Mouse (Mus musculus) MN1 (cell line): ENCODE measurements at regions not wholly inside any gene's neighbourhood (a gene's known extent, or its start where the extent isn't known, plus 50 kb on each side); places are given as distances from the start of the nearest gene placed in this dataset.

Source experiments
- DNase-seq: peaks from one replicate; pipeline ENCODE4 v3.0.0-alpha.2; 2016; ENCODE audit warnings: low spot score

- no peak for DNase-seq
Observed at GRCm38 (mm10) chr15:6030396-6030795, 269.2 kb upstream of the Dab2 start.

- DNase-seq: no peak
Observed at GRCm38 (mm10) chr15:6034156-6034555, 265.4 kb upstream of the Dab2 start.

GRCm38 (mm10) chr15:6044511-6045256 is 254.9 kb upstream of the Dab2 start:
- DNase-seq: no peak

- no peak for DNase-seq
Observed at GRCm38 (mm10) chr15:6055703-6056102, 243.9 kb upstream of the Dab2 start.

GRCm38 (mm10) chr15:6056887-6057626 is 242.5 kb upstream of the Dab2 start:
- peak; percentile 13 for DNase-seq

- no peak for DNase-seq
Observed at GRCm38 (mm10) chr15:6059361-6059760, 240.2 kb upstream of the Dab2 start.

GRCm38 (mm10) chr15:6059790-6060189 is 239.8 kb upstream of the Dab2 start:
- DNase-seq: no peak

- no peak for DNase-seq
Observed at GRCm38 (mm10) chr15:6060649-6061048, 238.9 kb upstream of the Dab2 start.

GRCm38 (mm10) chr15:6065100-6065499 is 234.5 kb upstream of the Dab2 start:
- DNase-seq: no peak

- DNase-seq: peak; percentile 22
Observed at GRCm38 (mm10) chr15:6067380-6067779, 232.2 kb upstream of the Dab2 start.

GRCm38 (mm10) chr15:6068371-6068770 is 231.2 kb upstream of the Dab2 start:
- DNase-seq: no peak

- DNase-seq: no peak
Observed at GRCm38 (mm10) chr15:6071873-6072272, 227.7 kb upstream of the Dab2 start.

GRCm38 (mm10) chr15:6072920-6073319 is 226.7 kb upstream of the Dab2 start:
- no peak for DNase-seq

- DNase-seq: peak; percentile 76
Observed at GRCm38 (mm10) chr15:6080714-6081635, 218.6 kb upstream of the Dab2 start.

GRCm38 (mm10) chr15:6087208-6087607 is 212.4 kb upstream of the Dab2 start:
- DNase-seq: no peak

- no peak for DNase-seq
Observed at GRCm38 (mm10) chr15:6088498-6088897, 211.1 kb upstream of the Dab2 start.

GRCm38 (mm10) chr15:6129697-6130096 is 169.9 kb upstream of the Dab2 start:
- no peak for DNase-seq

- DNase-seq: no peak
Observed at GRCm38 (mm10) chr15:6132216-6132615, 167.4 kb upstream of the Dab2 start.

GRCm38 (mm10) chr15:6145071-6145470 is 154.5 kb upstream of the Dab2 start:
- DNase-seq: no peak

GRCm38 (mm10) chr15:6154706-6155105 is 144.9 kb upstream of the Dab2 start:
- DNase-seq: no peak

- no peak for DNase-seq
Observed at GRCm38 (mm10) chr15:6180261-6180660, 119.3 kb upstream of the Dab2 start.

- DNase-seq: no peak
Observed at GRCm38 (mm10) chr15:6183627-6184026, 116.0 kb upstream of the Dab2 start.
